In genomic region chr6:128996054-128996767, GRCm38 (mm10) we compare ENCODE assay signal across 10 mouse cellular contexts. TPM values are rescaled to one million over a fixed set of nuclear protein-coding genes. Genes with fewer than 3 reads are reported as not detected.
DNase-seq lines count a peak whose midpoint lies in the region; ATAC-seq and TF ChIP-seq lines count a peak whose summit lies in the region.
"Had no signal": no experiment of that assay in that cellular context is flagged by ENCODE, and none has a peak within 500 bp of the region (broad histone marks: within the 10 kb centered on the region; RNA-seq: fewer than 3 reads in every experiment).

No protein-coding gene starts in this region.

- no peaks in the 10 kb centered on the region; the same call in 1 of the 2 replicates for H3K79me2 ChIP-seq in MEL (ENCODE audit: control insufficient read depth, insufficient read depth, low read length, poor library complexity)

- H3K27me3 ChIP-seq in heart, embryonic 16.5 days (ENCODE audit: control insufficient read depth, insufficient read depth, low read length), result no peaks in the 10 kb centered on the region
- H3K27me3 ChIP-seq in MEL (ENCODE audit: control insufficient read depth in 1 of 2, insufficient read depth in 2 of 2, low read length in 2 of 2), result no peaks in the 10 kb centered on the region
- H3K27me3 ChIP-seq in intestine, embryonic 15.5 days (replicated peaks), result no peaks in the 10 kb centered on the region
- H3K27me3 ChIP-seq in hindbrain, embryonic 12.5 days, result peaks cover 9% of the 10 kb centered on the region

- intact Hi-C loops in heart, postnatal 10 days (cut with DNase I), result no loop called here

- no peak for TF ChIP-seq RAD21 in MEL (IDR thresholded peaks at IDR 0.05; ENCODE audit: low read depth, low read length)

- no peaks in the 10 kb centered on the region for H3K36me3 ChIP-seq in heart, embryonic 16.5 days (ENCODE audit: control insufficient read depth, insufficient read depth)
- peaks cover 0 to 11% of the 10 kb centered on the region in 2 experiments; a peak in 2 of 4 replicates for H3K36me3 ChIP-seq in MEL (ENCODE audit: control insufficient read depth in 1 of 2, insufficient read depth in 2 of 2, low read length in 2 of 2)
- no peaks in the 10 kb centered on the region for H3K36me3 ChIP-seq in intestine, embryonic 15.5 days
- H3K36me3 ChIP-seq in hindbrain, embryonic 12.5 days, result no peaks in the 10 kb centered on the region

- no peaks in the 10 kb centered on the region for H3K4me1 ChIP-seq in heart, embryonic 16.5 days (ENCODE audit: control insufficient read depth, insufficient read depth, low read length)
- peaks cover 2 to 15% of the 10 kb centered on the region in 2 experiments; a peak in 3 of 4 replicates for H3K4me1 ChIP-seq in MEL (ENCODE audit: control insufficient read depth in 1 of 2, insufficient read depth in 2 of 2, low read length in 2 of 2)
- peaks cover 5% of the 10 kb centered on the region for H3K4me1 ChIP-seq in intestine, embryonic 15.5 days (replicated peaks)
- peaks cover 7% of the 10 kb centered on the region for H3K4me1 ChIP-seq in hindbrain, embryonic 12.5 days

- 57% methylated on average over 3 of the region's 3 CpGs for WGBS in heart, embryonic 16.5 days
- 44% methylated on average over 3 of the region's 3 CpGs for WGBS in intestine, embryonic 15.5 days
- 78% methylated on average over 3 of the region's 3 CpGs for WGBS in hindbrain, embryonic 12.5 days

- peak; percentile 29 to 30; a peak in 1 of 4 replicates for TF ChIP-seq EP300 in MEL (IDR thresholded peaks at IDR 0.05; ENCODE audit: low read depth in 1 of 2, low read length in 2 of 2)

- no peak for TF ChIP-seq CTCF in MEL (IDR thresholded peaks at IDR 0.05 in 2 of 3, conservative IDR thresholded peaks at IDR 0.05 in 1 of 3; ENCODE audit: control insufficient read depth in 1 of 3, insufficient read depth in 1 of 3, low read depth in 2 of 3, low read length in 3 of 3, poor library complexity in 1 of 3, severe bottlenecking in 1 of 3)

- no peak overlapping the region for H3K9ac ChIP-seq in heart, embryonic 16.5 days (ENCODE audit: low read length)
- H3K9ac ChIP-seq in MEL (ENCODE audit: control insufficient read depth, low read depth, low read length, poor library complexity, severe bottlenecking), result peak overlapping the region; percentile 77
- 0 out of 2 replicates have a peak overlapping the region, but pooled peaks have one; percentile 13 for H3K9ac ChIP-seq in intestine, embryonic 15.5 days
- H3K9ac ChIP-seq in hindbrain, embryonic 12.5 days, result no peak overlapping the region

- no peak for ATAC-seq in heart, embryonic 16.5 days (replicated peaks; ENCODE audit: extremely low read depth, insufficient read depth, low FRiP score)
- ATAC-seq in intestine, embryonic 15.5 days, result peak; percentile 39; the same call in 1 of the 2 replicates
- ATAC-seq in monocyte, adult 5-6 weeks (replicated peaks; ENCODE audit: insufficient number of reproducible peaks, low FRiP score, low TSS enrichment, poor library complexity, severe bottlenecking), result 0 out of 2 replicates have a peak, but pooled peaks have one; percentile 13
- ATAC-seq in hindbrain, embryonic 12.5 days (ENCODE audit: low FRiP score), result no peak

- H3K4me3 ChIP-seq in heart, embryonic 16.5 days (ENCODE audit: low read length), result no peak overlapping the region
- peak overlapping the region; percentile 36 to 55 for H3K4me3 ChIP-seq in MEL (ENCODE audit: control insufficient read depth in 1 of 2, insufficient read depth in 1 of 2, low read depth in 2 of 2, low read length in 2 of 2)
- H3K4me3 ChIP-seq in intestine, embryonic 15.5 days (replicated peaks), result no peak overlapping the region
- H3K4me3 ChIP-seq in hindbrain, embryonic 12.5 days, result no peak overlapping the region

- DNase-seq in heart, postnatal 10 days, result no peak
- peak; percentile 60 for DNase-seq in MEL (ENCODE audit: low read depth, low spot score)
- no peak for DNase-seq in thymus, adult 18-20 months
- no peak for DNase-seq in cerebellum, adult 9-11 months
- DNase-seq: cerebellum, adult 8-10 months had no signal

- no peak for TF ChIP-seq POLR2A in MEL (IDR thresholded peaks at IDR 0.05; ENCODE audit: control insufficient read depth in 1 of 2, insufficient read depth in 1 of 2, low read depth in 1 of 2, low read length in 2 of 2, poor library complexity in 1 of 2)

- no peaks in the 10 kb centered on the region for H3K9me3 ChIP-seq in heart, embryonic 16.5 days (replicated peaks; ENCODE audit: control insufficient read depth, low read length)
- no peaks in the 10 kb centered on the region for H3K9me3 ChIP-seq in MEL (replicated peaks; ENCODE audit: insufficient read depth, low read length)
- no peaks in the 10 kb centered on the region for H3K9me3 ChIP-seq in intestine, embryonic 15.5 days
- no peaks in the 10 kb centered on the region for H3K9me3 ChIP-seq in hindbrain, embryonic 12.5 days (replicated peaks)

- H3K4me2 ChIP-seq in heart, embryonic 16.5 days (ENCODE audit: low read depth, low read length), result 0 out of 2 replicates have a peak overlapping the region, but pooled peaks have one; percentile 11
- peak overlapping the region; percentile 36 for H3K4me2 ChIP-seq in intestine, embryonic 15.5 days (replicated peaks)
- H3K4me2 ChIP-seq in hindbrain, embryonic 12.5 days (replicated peaks), result no peak overlapping the region

- H3K27ac ChIP-seq in heart, embryonic 16.5 days (ENCODE audit: low read length), result no peak overlapping the region
- H3K27ac ChIP-seq in MEL (ENCODE audit: control insufficient read depth, low read depth, low read length), result peak overlapping the region; percentile 36; the same call in 1 of the 2 replicates
- H3K27ac ChIP-seq in intestine, embryonic 15.5 days, result peak overlapping the region; percentile 80
- no peak overlapping the region for H3K27ac ChIP-seq in hindbrain, embryonic 12.5 days

TF ChIP-seq in MEL, 35 proteins besides CTCF, POLR2A, EP300 and RAD21:
- TF ChIP-seq NELFE (IDR thresholded peaks at IDR 0.05; ENCODE audit: low read depth, low read length) (no peak), ELF1 (IDR thresholded peaks at IDR 0.05; ENCODE audit: low read depth, low read length) (no peak; the same call in 1 of the 2 replicates), ZC3H11A (IDR thresholded peaks at IDR 0.05; ENCODE audit: low read depth, low read length) (no peak), MAFK (IDR thresholded peaks at IDR 0.05; ENCODE audit: borderline replicate concordance, low read depth, low read length) (no peak), MYC (IDR thresholded peaks at IDR 0.05; ENCODE audit: low read depth, low read length) (no peak), UBTF (IDR thresholded peaks at IDR 0.05; ENCODE audit: borderline replicate concordance, insufficient read depth, low read depth, low read length) (no peak), ZNF384 (IDR thresholded peaks at IDR 0.05; ENCODE audit: low read depth, low read length) (no peak), SIN3A (IDR thresholded peaks at IDR 0.05; ENCODE audit: low read length) (no peak), MAX (IDR thresholded peaks at IDR 0.05; ENCODE audit: low read length) (no peak), E2F4 (IDR thresholded peaks at IDR 0.05; ENCODE audit: borderline replicate concordance, low read depth, low read length) (no peak), CHD1 (IDR thresholded peaks at IDR 0.05; ENCODE audit: low read depth, low read length) (no peak), TAL1 (IDR thresholded peaks at IDR 0.05; ENCODE audit: low read length) (no peak), BHLHE40 (IDR thresholded peaks at IDR 0.05; ENCODE audit: borderline replicate concordance, low read depth, low read length) (no peak)

RNA-seq across cellular contexts. Expression of gene Klrb1f, which starts 49.5 kb away (rescaled TPM):
- 0.54 and 0.55 TPM in 2 replicates for polyA plus RNA-seq in heart, embryonic 16.5 days (2015; fragmentation: Nextera tagmentation; extraction: Ambion mirVana)
- not detected for total RNA-seq in heart, postnatal 10 days (2021)
- total RNA-seq in MEL (2012; rRNA removed), result 0.16 and 0.27 TPM in 2 replicates
- polyA plus RNA-seq in MEL (2012; ENCODE audit: insufficient read depth in 1 of 2, insufficient read length in 2 of 2, low read depth in 1 of 2, low replicate concordance in 2 of 2, missing spikeins in 1 of 2), result under 1 TPM in 1 of 2 experiments, not detected in 1; 0.52 TPM
- polyA plus RNA-seq in intestine, embryonic 15.5 days (2015; fragmentation: Nextera tagmentation; extraction: Ambion mirVana), result 0.27 and 0.49 TPM in 2 replicates
- 14.0 to 119 TPM (median 27.1 TPM) in 3 replicates for total RNA-seq in monocyte, adult 5-6 weeks (2017)
- 0.18 and 0.45 TPM in 2 replicates for polyA plus RNA-seq in hindbrain, embryonic 12.5 days (2016; fragmentation: Nextera tagmentation; extraction: Ambion mirVana)
- total RNA-seq: left cerebral cortex, postnatal 10 days had no signal

Comparison
In these comparisons a context has a peak if more than half of its experiments do, and no peak if none do; other contexts are left out.
1. ATAC-seq: peak in intestine, embryonic 15.5 days (single experiment) and monocyte, adult 5-6 weeks (single experiment); none in heart, embryonic 16.5 days (single experiment) and hindbrain, embryonic 12.5 days (single experiment).
2. H3K27ac ChIP-seq: peak in MEL (single experiment) and intestine, embryonic 15.5 days (single experiment); none in heart, embryonic 16.5 days (single experiment) and hindbrain, embryonic 12.5 days (single experiment).
3. H3K4me3 ChIP-seq: peak in MEL (2 of 2); none in heart, embryonic 16.5 days (single experiment), intestine, embryonic 15.5 days (single experiment) and hindbrain, embryonic 12.5 days (single experiment).
4. H3K9ac ChIP-seq: peak in MEL (single experiment) and intestine, embryonic 15.5 days (single experiment); none in heart, embryonic 16.5 days (single experiment) and hindbrain, embryonic 12.5 days (single experiment).